Mouse (Mus musculus) intestine, embryonic 14.5 days (tissue): ENCODE results near the gene C8g. TPM values are rescaled to one million over a fixed set of nuclear protein-coding genes. Genes with fewer than 3 reads are reported as not detected.

ENCODE experiments used
- ATAC-seq: fragments of 200-750 bp; cut with Nextera tagmentation; replicated peaks from 2 replicates; pipeline ENCODE4 v1.8.0; 2017; ENCODE audit warnings: low read depth, moderate number of reproducible peaks, moderate TSS enrichment, moderate library complexity; ENCODE audit not compliant: low FRiP score, low TSS enrichment
- DNase-seq: peaks from one replicate; pipeline ENCODE4 v3.0.0-alpha.2; 2018; ENCODE audit warnings: low spot score
- H3K27ac ChIP-seq: fragments of 300-500 bp; sonication (generic); 2 replicates; pipeline ENCODE4 v1.5.1; 2014; ENCODE audit warnings: low read depth, mild to moderate bottlenecking, control low read depth
- H3K27me3 ChIP-seq: fragments of 300-500 bp; sonication (generic); replicated peaks from 2 replicates; pipeline ENCODE4 v1.6.1; 2014; ENCODE audit warnings: low read length, control low read depth; ENCODE audit not compliant: control insufficient read depth, insufficient read depth
- H3K36me3 ChIP-seq: fragments of 300-500 bp; sonication (generic); 2 replicates; pipeline ENCODE4 v1.6.1; 2014; ENCODE audit warnings: low read length, control low read depth; ENCODE audit not compliant: control insufficient read depth, insufficient read depth
- H3K4me1 ChIP-seq: fragments of 300-500 bp; sonication (generic); replicated peaks from 2 replicates; pipeline ENCODE4 v1.6.1; 2014; ENCODE audit warnings: low read length, control low read depth, mixed read lengths; ENCODE audit not compliant: control insufficient read depth, insufficient read depth
- H3K4me2 ChIP-seq: fragments of 300-500 bp; sonication (generic); 2 replicates; pipeline ENCODE4 v1.6.1; 2014; ENCODE audit warnings: low read length
- H3K4me3 ChIP-seq: fragments of 300-500 bp; sonication (generic); 2 replicates; pipeline ENCODE4 v1.5.1; 2014; ENCODE audit warnings: low read depth, low read length, control low read depth, mixed read lengths
- H3K9ac ChIP-seq: fragments of 300-500 bp; sonication (generic); 2 replicates; pipeline ENCODE4 v1.6.1; 2014; ENCODE audit warnings: mild to moderate bottlenecking, low read length
- H3K9me3 ChIP-seq: fragments of 300-500 bp; sonication (generic); 2 replicates; pipeline ENCODE4 v1.6.1; 2016; ENCODE audit warnings: low read length, control low read depth; ENCODE audit not compliant: control insufficient read depth
- WGBS: fragments of 180-500 bp; shearing (Covaris S2); extraction: QIAGEN DNeasy Blood & Tissue Kit; methylation state at CpG from one replicate; pipeline ENCODE4 v1.1.7; 2014; 5-methylcytosine and 5-hydroxymethylcytosine counted together
- polyA plus RNA-seq: library from polyadenylated mRNA; unstranded; fragments of >200 nt; fragmentation: Nextera tagmentation; extraction: Ambion mirVana; gene quantifications from 2 replicates; pipeline ENCODE4 v1.2.1, GENCODE M21; 2014

Gene C8g
- polyA plus RNA-seq, 1 experiment from 2014 or later: 6.3 TPM

GRCm38 (mm10) chr2:25450853-25451647 lies 50.5 kb downstream of the C8g start:
- no peaks in the 10 kb centered on the region for H3K27me3 ChIP-seq
- no peak overlapping the region for H3K4me2 ChIP-seq
- WGBS: 80% methylated on average over 8 of the region's 8 CpGs
- no peak for DNase-seq
- H3K27ac ChIP-seq: no peak overlapping the region
- ATAC-seq: no peak
- H3K36me3 ChIP-seq: no peaks in the 10 kb centered on the region
- H3K9ac ChIP-seq: no peak overlapping the region
- H3K9me3 ChIP-seq: no peaks in the 10 kb centered on the region
- H3K4me3 ChIP-seq: no peak overlapping the region
- H3K4me1 ChIP-seq: no peaks in the 10 kb centered on the region

Other genes starting within 250 kb of the C8g start
- 18.0 and 19.2 TPM in 2 replicates for gene Tmem203, start 246.3 kb downstream of the C8g start, polyA plus RNA-seq
- gene Tprn, start 239.1 kb downstream of the C8g start, polyA plus RNA-seq: 6.5 and 7.8 TPM in 2 replicates
- gene Ssna1, start 229.3 kb downstream of the C8g start, polyA plus RNA-seq: 229 and 240 TPM in 2 replicates
- gene Anapc2, start 229.2 kb downstream of the C8g start, polyA plus RNA-seq: 100 and 110 TPM in 2 replicates
- not detected in 2 replicates for gene Tmem210, start 213.6 kb downstream of the C8g start, polyA plus RNA-seq
- not detected in 2 replicates for gene Lrrc26, start 211.8 kb downstream of the C8g start, polyA plus RNA-seq
- gene Grin1, start 182.5 kb downstream of the C8g start, polyA plus RNA-seq: 2.1 and 2.4 TPM in 2 replicates
- gene Man1b1, start 169.4 kb downstream of the C8g start, polyA plus RNA-seq: 66.3 and 73.3 TPM in 2 replicates
- gene Dpp7, start 145.4 kb downstream of the C8g start, polyA plus RNA-seq: 24.1 and 26.5 TPM in 2 replicates
- gene Uap1l1, start 136.0 kb downstream of the C8g start, polyA plus RNA-seq: 36.3 and 46.0 TPM in 2 replicates
- 43.2 and 47.4 TPM in 2 replicates for gene Sapcd2, start 129.4 kb downstream of the C8g start, polyA plus RNA-seq
- gene Entpd2, start 105.8 kb downstream of the C8g start, polyA plus RNA-seq: 5.9 and 7.4 TPM in 2 replicates
- gene Npdc1, start 102.4 kb downstream of the C8g start, polyA plus RNA-seq: 42.2 and 45.4 TPM in 2 replicates
- gene Fut7, start 78.5 kb downstream of the C8g start, polyA plus RNA-seq: 0.15 TPM in 1 of 2 replicates, not detected in the other
- 4.8 and 4.9 TPM in 2 replicates for gene Abca2, start 73.0 kb downstream of the C8g start, polyA plus RNA-seq
- gene Clic3, start 44.9 kb downstream of the C8g start, polyA plus RNA-seq: 1.8 and 2.0 TPM in 2 replicates
- 25.0 and 27.4 TPM in 2 replicates for gene Paxx, start 40.6 kb downstream of the C8g start, polyA plus RNA-seq
- gene Ptgds, start 31.7 kb downstream of the C8g start, polyA plus RNA-seq: 6.2 and 7.9 TPM in 2 replicates
- gene Lcn12, start 7.8 kb downstream of the C8g start, polyA plus RNA-seq: not detected in 2 replicates
- gene Fbxw5, start 969 bp downstream of the C8g start, polyA plus RNA-seq: 72.9 and 79.3 TPM in 2 replicates
- 31.2 and 32.0 TPM in 2 replicates for gene Traf2, start 45.2 kb upstream of the C8g start, polyA plus RNA-seq
- 356 and 385 TPM in 2 replicates for gene Edf1, start 56.1 kb upstream of the C8g start, polyA plus RNA-seq
- 59.1 and 85.2 TPM in 2 replicates for gene Mamdc4, start 73.1 kb upstream of the C8g start, polyA plus RNA-seq
- 278 and 287 TPM in 2 replicates for gene Phpt1, start 73.5 kb upstream of the C8g start, polyA plus RNA-seq
- 1.8 and 2.0 TPM in 2 replicates for gene Ajm1, start 80.0 kb upstream of the C8g start, polyA plus RNA-seq
- gene Rabl6, start 106.8 kb upstream of the C8g start, polyA plus RNA-seq: 59.2 and 65.6 TPM in 2 replicates
- gene Ccdc183, start 116.0 kb upstream of the C8g start, polyA plus RNA-seq: 0.24 TPM in 2 replicates
- gene Tmem141, start 120.3 kb upstream of the C8g start, polyA plus RNA-seq: 25.7 and 26.7 TPM in 2 replicates
- gene Fcna, start 126.3 kb upstream of the C8g start, polyA plus RNA-seq: 1.5 and 1.6 TPM in 2 replicates
- gene Lcn8, start 151.4 kb upstream of the C8g start, polyA plus RNA-seq: not detected in 2 replicates
- not detected in 2 replicates for gene Lcn5, start 156.2 kb upstream of the C8g start, polyA plus RNA-seq
- not detected in 2 replicates for gene Lcn6, start 175.1 kb upstream of the C8g start, polyA plus RNA-seq
- gene Lcn10, start 181.0 kb upstream of the C8g start, polyA plus RNA-seq: not detected in 2 replicates
- not detected in 2 replicates for gene Obp2a, start 198.3 kb upstream of the C8g start, polyA plus RNA-seq
- gene Bmyc, start 205.0 kb upstream of the C8g start, polyA plus RNA-seq: 95.4 and 106 TPM in 2 replicates
- gene Obp2b, start 235.3 kb upstream of the C8g start, polyA plus RNA-seq: not detected in 2 replicates